Mouse (Mus musculus): Measurements from ENCODE around the gene Vtn. TPM values are rescaled to one million over a fixed set of nuclear protein-coding genes. Genes with fewer than 3 reads are reported as not detected.

Gene Vtn
- polyA plus RNA-seq, 1 experiment from 2014 or later, result 115 TPM

GRCm38 (mm10) chr11:78465116-78465515 lies 33.8 kb upstream of the Vtn start:
- H3K4me2 ChIP-seq (ENCODE audit: low read length), result peak overlapping the region; percentile 75
- 21% methylated on average over 9 of the region's 9 CpGs for WGBS
- H3K36me3 ChIP-seq (ENCODE audit: control insufficient read depth, insufficient read depth, low read length), result no peaks in the 10 kb centered on the region
- peak; percentile 29; the same call in 1 of the 2 replicates for ATAC-seq
- H3K27me3 ChIP-seq (ENCODE audit: control insufficient read depth, insufficient read depth, low read depth, low read length), result no peaks in the 10 kb centered on the region
- peak overlapping the region; percentile 65 for H3K4me3 ChIP-seq (ENCODE audit: low read depth, low read length)
- H3K9ac ChIP-seq (ENCODE audit: low read depth, low read length), result no peak overlapping the region
- H3K27ac ChIP-seq (ENCODE audit: low read length), result no peak overlapping the region
- H3K4me1 ChIP-seq (ENCODE audit: control insufficient read depth, insufficient read depth, low read length), result peaks cover 5% of the 10 kb centered on the region
- H3K9me3 ChIP-seq (replicated peaks; ENCODE audit: control insufficient read depth, low read length, poor library complexity, severe bottlenecking), result no peaks in the 10 kb centered on the region

DNA sequence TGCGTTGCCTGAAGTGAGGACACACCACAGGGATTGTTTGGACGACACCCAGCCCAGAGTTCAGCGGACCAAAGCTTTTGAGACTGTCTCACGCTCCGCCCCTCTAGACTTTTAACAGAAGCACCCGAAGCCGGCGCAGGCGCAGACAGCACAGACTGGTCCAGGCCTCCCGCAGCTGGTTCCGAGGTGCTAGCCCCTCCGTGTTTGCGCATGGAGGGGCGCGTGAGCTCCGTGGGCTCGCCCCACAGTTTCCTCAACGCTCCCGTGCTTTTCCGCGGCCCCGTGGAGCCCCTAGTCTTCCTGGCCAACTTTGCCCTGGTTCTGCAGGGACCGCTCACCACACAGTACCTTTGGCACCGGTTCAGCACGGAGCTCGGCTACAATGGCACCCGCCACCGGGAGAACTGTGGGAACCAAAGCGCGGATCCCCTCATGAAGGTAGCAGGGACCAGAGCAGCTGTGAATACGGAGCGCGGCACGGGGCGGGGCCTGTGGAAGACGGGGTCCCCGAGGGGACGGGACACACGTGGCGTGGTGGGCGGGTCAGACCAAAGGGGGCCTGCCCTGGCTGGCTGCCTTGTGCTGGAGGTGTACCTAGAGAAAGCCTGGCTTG lies 33.2 kb upstream of the Vtn start, which contains the start of gene Slc46a1:
Slc46a1 (plus strand) TSS at position 130 of the 613 bp plus-strand sequence.
- under 1% methylated on average over 41 of the region's 41 CpGs for WGBS
- no peaks in the 10 kb centered on the region for H3K9me3 ChIP-seq (replicated peaks; ENCODE audit: control insufficient read depth, low read length, poor library complexity, severe bottlenecking)
- peak; percentile 93 for ATAC-seq

GRCm38 (mm10) chr11:78466242-78466912 lies 32.5 kb upstream of the Vtn start:
- H3K4me3 ChIP-seq (ENCODE audit: low read depth, low read length), result peak overlapping the region; percentile 65
- H3K36me3 ChIP-seq (ENCODE audit: control insufficient read depth, insufficient read depth, low read length), result peaks cover under 1% of the 10 kb centered on the region; the same call in 1 of the 2 replicates
- H3K9ac ChIP-seq (ENCODE audit: low read depth, low read length), result peak overlapping the region; percentile 78
- H3K9me3 ChIP-seq (replicated peaks; ENCODE audit: control insufficient read depth, low read length, poor library complexity, severe bottlenecking), result no peaks in the 10 kb centered on the region
- peak overlapping the region; percentile 79 for H3K27ac ChIP-seq (ENCODE audit: low read length)
- peak overlapping the region; percentile 75 for H3K4me2 ChIP-seq (ENCODE audit: low read length)
- WGBS, result 48% methylated on average over 23 of the region's 23 CpGs
- peaks cover 5% of the 10 kb centered on the region for H3K4me1 ChIP-seq (ENCODE audit: control insufficient read depth, insufficient read depth, low read length)
- no peak; the same call in none of the 2 replicates for ATAC-seq
- H3K27me3 ChIP-seq (ENCODE audit: control insufficient read depth, insufficient read depth, low read depth, low read length), result no peaks in the 10 kb centered on the region

More for the DNA sequence above, 33.2 kb upstream of the Vtn start, which contains the start of gene Slc46a1:
- Histone ChIP-seq H3K4me1 (ENCODE audit: control insufficient read depth, insufficient read depth, low read length) (peaks cover 5% of the 10 kb centered on the region), H3K27me3 (ENCODE audit: control insufficient read depth, insufficient read depth, low read depth, low read length) (no peaks in the 10 kb centered on the region), H3K4me3 (ENCODE audit: low read depth, low read length) (peak within 1 kb of the TSS; percentile 65), H3K4me2 (ENCODE audit: low read length) (peak within 1 kb of the TSS; percentile 75), H3K9ac (ENCODE audit: low read depth, low read length) (peak within 1 kb of the TSS; percentile 78), H3K36me3 (ENCODE audit: control insufficient read depth, insufficient read depth, low read length) (no peaks in the 10 kb centered on the region; the same call in 1 of the 2 replicates), H3K27ac (ENCODE audit: low read length) (peak within 1 kb of the TSS; percentile 79)

GRCm38 (mm10) chr11:78467515-78467914 lies 31.4 kb upstream of the Vtn start:
- Histone ChIP-seq H3K36me3 (ENCODE audit: control insufficient read depth, insufficient read depth, low read length) (peaks cover 3% of the 10 kb centered on the region; the same call in 1 of the 2 replicates), H3K4me1 (ENCODE audit: control insufficient read depth, insufficient read depth, low read length) (peaks cover 5% of the 10 kb centered on the region), H3K9ac (ENCODE audit: low read depth, low read length) (no peak overlapping the region), H3K27ac (ENCODE audit: low read length) (no peak overlapping the region), H3K27me3 (ENCODE audit: control insufficient read depth, insufficient read depth, low read depth, low read length) (no peaks in the 10 kb centered on the region), H3K4me3 (ENCODE audit: low read depth, low read length) (no peak overlapping the region), H3K9me3 (replicated peaks; ENCODE audit: control insufficient read depth, low read length, poor library complexity, severe bottlenecking) (no peaks in the 10 kb centered on the region), H3K4me2 (ENCODE audit: low read length) (no peak overlapping the region)
- no peak for ATAC-seq
- 84% methylated on average over 7 of the region's 7 CpGs for WGBS

GRCm38 (mm10) chr11:78467932-78468331 lies 31.0 kb upstream of the Vtn start:
- no peak for ATAC-seq
- 76% methylated on average over 3 of the region's 3 CpGs for WGBS
- no peaks in the 10 kb centered on the region for H3K9me3 ChIP-seq (replicated peaks; ENCODE audit: control insufficient read depth, low read length, poor library complexity, severe bottlenecking)
- H3K36me3 ChIP-seq (ENCODE audit: control insufficient read depth, insufficient read depth, low read length), result peaks cover 6% of the 10 kb centered on the region
- peaks cover 5% of the 10 kb centered on the region for H3K4me1 ChIP-seq (ENCODE audit: control insufficient read depth, insufficient read depth, low read length)
- H3K27me3 ChIP-seq (ENCODE audit: control insufficient read depth, insufficient read depth, low read depth, low read length), result no peaks in the 10 kb centered on the region
- H3K9ac ChIP-seq (ENCODE audit: low read depth, low read length), result no peak overlapping the region
- H3K27ac ChIP-seq (ENCODE audit: low read length), result no peak overlapping the region
- H3K4me3 ChIP-seq (ENCODE audit: low read depth, low read length), result no peak overlapping the region
- H3K4me2 ChIP-seq (ENCODE audit: low read length), result no peak overlapping the region

DNA sequence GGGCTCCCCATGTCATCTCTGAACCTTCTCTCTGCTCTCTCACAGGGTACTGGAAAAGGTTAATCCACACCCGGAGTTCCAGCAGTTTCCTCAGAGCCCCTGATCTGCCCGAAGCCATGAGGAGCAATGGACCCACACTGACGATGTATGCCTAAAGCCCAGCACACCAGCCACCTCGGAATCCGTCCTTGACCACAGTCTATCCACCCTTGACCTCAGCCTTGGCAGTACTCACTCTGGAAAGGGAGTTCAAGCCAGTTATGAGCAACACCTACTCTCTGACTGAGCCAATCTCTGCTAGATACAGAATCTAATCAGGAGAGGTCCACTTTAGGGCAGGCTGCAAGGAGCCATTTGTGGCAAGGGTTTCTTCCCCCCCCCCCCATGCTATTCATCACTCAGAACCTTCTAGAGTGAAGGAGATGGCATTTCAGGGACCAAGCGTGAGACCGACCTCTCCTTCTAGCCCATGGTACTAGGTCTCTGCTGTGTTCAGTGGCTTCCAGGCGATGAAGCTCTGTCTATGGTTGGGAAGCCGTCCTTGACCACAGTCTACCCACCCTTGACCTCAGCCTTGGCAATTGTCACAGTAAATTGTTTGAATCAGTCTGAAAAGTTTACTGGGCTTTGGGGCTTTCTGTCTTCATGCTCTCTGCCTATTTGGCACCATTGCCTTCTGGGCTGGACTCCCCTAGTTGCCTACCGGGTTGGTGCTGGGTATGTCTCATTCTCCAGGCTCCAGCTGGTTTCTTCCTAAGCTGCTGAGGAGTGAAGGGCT lies 27.4 kb upstream of the Vtn start:
- peaks cover 6% of the 10 kb centered on the region for H3K36me3 ChIP-seq (ENCODE audit: control insufficient read depth, insufficient read depth, low read length)

GRCm38 (mm10) chr11:78475289-78475688 lies 23.6 kb upstream of the Vtn start:
- WGBS, result 81% methylated on average over 3 of the region's 3 CpGs
- no peaks in the 10 kb centered on the region for H3K4me1 ChIP-seq (ENCODE audit: control insufficient read depth, insufficient read depth, low read length)
- no peak overlapping the region for H3K9ac ChIP-seq (ENCODE audit: low read depth, low read length)

More for the DNA sequence above, 27.4 kb upstream of the Vtn start:
- no peaks in the 10 kb centered on the region for H3K27me3 ChIP-seq (ENCODE audit: control insufficient read depth, insufficient read depth, low read depth, low read length)
- no peak overlapping the region for H3K27ac ChIP-seq (ENCODE audit: low read length)
- H3K4me2 ChIP-seq (ENCODE audit: low read length), result no peak overlapping the region
- H3K4me1 ChIP-seq (ENCODE audit: control insufficient read depth, insufficient read depth, low read length), result peaks cover under 1% of the 10 kb centered on the region
- H3K9me3 ChIP-seq (replicated peaks; ENCODE audit: control insufficient read depth, low read length, poor library complexity, severe bottlenecking), result no peaks in the 10 kb centered on the region
- H3K4me3 ChIP-seq (ENCODE audit: low read depth, low read length), result no peak overlapping the region
- H3K9ac ChIP-seq (ENCODE audit: low read depth, low read length), result no peak overlapping the region
- ATAC-seq, result no peak
- 94% methylated on average over 10 of the region's 10 CpGs for WGBS

GRCm38 (mm10) chr11:78483639-78484038 lies 15.3 kb upstream of the Vtn start:
- Histone ChIP-seq H3K27me3 (ENCODE audit: control insufficient read depth, insufficient read depth, low read depth, low read length) (no peaks in the 10 kb centered on the region; the same call in 1 of the 2 replicates), H3K4me2 (ENCODE audit: low read length) (no peak overlapping the region), H3K9ac (ENCODE audit: low read depth, low read length) (no peak overlapping the region), H3K27ac (ENCODE audit: low read length) (no peak overlapping the region), H3K4me1 (ENCODE audit: control insufficient read depth, insufficient read depth, low read length) (no peaks in the 10 kb centered on the region), H3K36me3 (ENCODE audit: control insufficient read depth, insufficient read depth, low read length) (peaks cover 49% of the 10 kb centered on the region), H3K9me3 (replicated peaks; ENCODE audit: control insufficient read depth, low read length, poor library complexity, severe bottlenecking) (no peaks in the 10 kb centered on the region), H3K4me3 (ENCODE audit: low read depth, low read length) (no peak overlapping the region)
- no peak for ATAC-seq
- 75% methylated on average over 7 of the region's 7 CpGs for WGBS

More at GRCm38 (mm10) chr11:78475289-78475688, 23.6 kb upstream of the Vtn start:
- H3K4me3 ChIP-seq (ENCODE audit: low read depth, low read length), result no peak overlapping the region
- peaks cover 14% of the 10 kb centered on the region for H3K36me3 ChIP-seq (ENCODE audit: control insufficient read depth, insufficient read depth, low read length)
- ATAC-seq, result no peak
- no peaks in the 10 kb centered on the region for H3K27me3 ChIP-seq (ENCODE audit: control insufficient read depth, insufficient read depth, low read depth, low read length)
- no peak overlapping the region for H3K4me2 ChIP-seq (ENCODE audit: low read length)
- no peaks in the 10 kb centered on the region for H3K9me3 ChIP-seq (replicated peaks; ENCODE audit: control insufficient read depth, low read length, poor library complexity, severe bottlenecking)
- no peak overlapping the region for H3K27ac ChIP-seq (ENCODE audit: low read length)

All from midbrain, embryonic 16.5 days (tissue).